ENCODE assay signal across 8 mouse cellular contexts in the genomic region with DNA sequence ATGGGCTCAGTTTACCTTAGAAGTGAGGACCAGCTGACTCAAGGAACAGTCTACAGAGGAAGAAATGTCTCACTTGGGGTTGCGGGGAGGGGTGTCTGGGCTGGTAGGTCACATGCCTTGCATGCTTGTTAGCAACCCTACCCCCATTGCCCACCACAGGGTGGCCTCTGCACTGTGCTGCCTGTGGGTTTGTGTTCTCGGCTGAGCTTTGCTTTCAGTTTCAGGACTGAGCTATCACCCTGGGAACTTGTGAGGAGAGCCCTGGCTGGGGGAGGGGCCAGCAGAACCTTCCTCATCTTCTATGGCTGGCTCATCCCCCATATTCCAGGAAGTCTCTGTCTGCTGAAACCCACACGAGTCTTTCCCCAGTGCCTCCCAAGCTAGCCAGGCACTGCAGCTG. TPM values are rescaled to one million over a fixed set of nuclear protein-coding genes. Genes with fewer than 3 reads are reported as not detected.
A peak's percentile ranks its signal among the peaks of the same experiment; 100 is the strongest.
DNase-seq lines count a peak whose midpoint lies in the region.

No protein-coding gene starts in this region.

- peaks cover 19% of the 10 kb centered on the region for H3K4me1 ChIP-seq in erythroblast, embryonic 14.5 days (ENCODE audit: control insufficient read depth)

- H3K36me3 ChIP-seq in erythroblast, embryonic 14.5 days (ENCODE audit: control insufficient read depth), result no peaks in the 10 kb centered on the region

- H3K4me3 ChIP-seq in erythroblast, embryonic 14.5 days (replicated peaks), result peak overlapping the region; percentile 39

- peak; percentile 15 for DNase-seq in adrenal gland, postnatal 25 days
- DNase-seq in adrenal gland, adult 8-10 months, result no peak
- peak; percentile 54 for DNase-seq in kidney, postnatal 10 days
- DNase-seq in mesoderm, embryonic 11.5 days (ENCODE audit: low read depth, low spot score), result peak; percentile 4
- no peak for DNase-seq in frontal cortex, postnatal 14 days (ENCODE audit: low spot score in 2 of 2)
- DNase-seq in cerebellum, postnatal 10 days, result no peak
- no peak for DNase-seq in retina, embryonic 14.5 days (ENCODE audit: low spot score)

- H3K27me3 ChIP-seq in erythroblast, embryonic 14.5 days (ENCODE audit: control insufficient read depth), result no peaks in the 10 kb centered on the region

- H3K9me3 ChIP-seq in erythroblast, embryonic 14.5 days (ENCODE audit: control insufficient read depth, low read length), result no peaks in the 10 kb centered on the region

RNA-seq across cellular contexts. Expression of a gene that starts 38.3 kb away (rescaled TPM):
- 25.6 and 27.2 TPM in 2 replicates for total RNA-seq in adrenal gland, postnatal 25 days (2021)
- total RNA-seq in adrenal gland, adult 8-10 months (2022), result 10 to 100 TPM; 11.1 to 18.4 (median 13.9) TPM
- polyA plus RNA-seq in erythroblast, embryonic 14.5 days (2012), result 0.06 and 0.09 TPM in 2 replicates

Comparison
In these comparisons a context has a peak if more than half of its experiments do, and no peak if none do; other contexts are left out.
1. DNase-seq: peak in adrenal gland, postnatal 25 days (single experiment), kidney, postnatal 10 days (single experiment) and mesoderm, embryonic 11.5 days (single experiment); none in adrenal gland, adult 8-10 months (single experiment), frontal cortex, postnatal 14 days (0 of 2), cerebellum, postnatal 10 days (0 of 2) and retina, embryonic 14.5 days (single experiment).